In genomic region chr6:91209780-91210179, GRCm38 (mm10) we compare ENCODE assay signal across 9 mouse cellular contexts. TPM values are rescaled to one million over a fixed set of nuclear protein-coding genes. Genes with fewer than 3 reads are reported as not detected.
DNase-seq lines count a peak whose midpoint lies in the region; ATAC-seq and TF ChIP-seq lines count a peak whose summit lies in the region.
"Had no signal": no experiment of that assay in that cellular context is flagged by ENCODE, and none has a peak within 500 bp of the region (broad histone marks: within the 10 kb centered on the region; RNA-seq: fewer than 3 reads in every experiment).

No protein-coding gene starts in this region.

- intact Hi-C loops in left cerebral cortex, postnatal 14 days (cut with DNase I), result no loop called here

- H3K4me3 ChIP-seq in forebrain, embryonic 11.5 days (ENCODE audit: low read depth, low read length), result no peak overlapping the region
- H3K4me3 ChIP-seq in forebrain, embryonic 16.5 days (replicated peaks; ENCODE audit: low read length), result no peak overlapping the region
- H3K4me3 ChIP-seq in intestine, embryonic 15.5 days (replicated peaks), result no peak overlapping the region
- no peak overlapping the region for H3K4me3 ChIP-seq in intestine, embryonic 16.5 days (ENCODE audit: low read length)
- H3K4me3 ChIP-seq in stomach, embryonic 14.5 days (ENCODE audit: low read depth, low read length), result no peak overlapping the region
- H3K4me3 ChIP-seq in stomach, postnatal 0 days (ENCODE audit: low read depth, low read length), result no peak overlapping the region
- no peak overlapping the region for H3K4me3 ChIP-seq in neural tube, embryonic 15.5 days (replicated peaks)

- H3K27ac ChIP-seq in forebrain, embryonic 11.5 days (ENCODE audit: low read depth, low read length), result 0 out of 2 replicates have a peak overlapping the region, but pooled peaks have one; percentile 25
- H3K27ac ChIP-seq in forebrain, embryonic 16.5 days (ENCODE audit: low read length), result no peak overlapping the region
- no peak overlapping the region for H3K27ac ChIP-seq in intestine, embryonic 15.5 days
- no peak overlapping the region for H3K27ac ChIP-seq in intestine, embryonic 16.5 days (ENCODE audit: low read length)
- H3K27ac ChIP-seq in stomach, embryonic 14.5 days (ENCODE audit: low read length), result peak overlapping the region; percentile 39; the same call in 1 of the 2 replicates
- H3K27ac ChIP-seq in stomach, postnatal 0 days (replicated peaks), result no peak overlapping the region
- peak overlapping the region; percentile 18; the same call in 1 of the 2 replicates for H3K27ac ChIP-seq in neural tube, embryonic 15.5 days (replicated peaks)

- H3K9ac ChIP-seq in forebrain, embryonic 11.5 days (ENCODE audit: low read length), result no peak overlapping the region
- H3K9ac ChIP-seq in forebrain, embryonic 16.5 days (replicated peaks; ENCODE audit: low read depth, low read length), result no peak overlapping the region
- H3K9ac ChIP-seq in intestine, embryonic 15.5 days, result no peak overlapping the region
- H3K9ac ChIP-seq in intestine, embryonic 16.5 days (ENCODE audit: low read depth, low read length), result no peak overlapping the region
- H3K9ac ChIP-seq in stomach, embryonic 14.5 days (replicated peaks; ENCODE audit: low read depth, low read length), result no peak overlapping the region
- no peak overlapping the region for H3K9ac ChIP-seq in stomach, postnatal 0 days (ENCODE audit: low read length)
- H3K9ac ChIP-seq in neural tube, embryonic 15.5 days (replicated peaks), result no peak overlapping the region

- TF ChIP-seq CTCF in stomach, postnatal 0 days (IDR thresholded peaks at IDR 0.05; ENCODE audit: low read depth), result no peak

- H3K4me2 ChIP-seq in forebrain, embryonic 11.5 days (ENCODE audit: low read depth, low read length, severe bottlenecking), result no peak overlapping the region
- H3K4me2 ChIP-seq in forebrain, embryonic 16.5 days (ENCODE audit: low read length), result no peak overlapping the region
- no peak overlapping the region for H3K4me2 ChIP-seq in intestine, embryonic 15.5 days (replicated peaks)
- H3K4me2 ChIP-seq in intestine, embryonic 16.5 days (ENCODE audit: low read depth, low read length), result no peak overlapping the region
- H3K4me2 ChIP-seq in stomach, embryonic 14.5 days (replicated peaks; ENCODE audit: low read depth, low read length), result no peak overlapping the region
- no peak overlapping the region for H3K4me2 ChIP-seq in stomach, postnatal 0 days (replicated peaks; ENCODE audit: low read depth)
- H3K4me2 ChIP-seq in neural tube, embryonic 15.5 days, result no peak overlapping the region

- TF ChIP-seq EP300 in stomach, postnatal 0 days (optimal IDR thresholded peaks at IDR 0.05), result no peak

- H3K9me3 ChIP-seq in forebrain, embryonic 11.5 days (ENCODE audit: control insufficient read depth, low read length), result no peaks in the 10 kb centered on the region
- H3K9me3 ChIP-seq in forebrain, embryonic 16.5 days (ENCODE audit: control insufficient read depth, low read length), result no peaks in the 10 kb centered on the region
- H3K9me3 ChIP-seq in intestine, embryonic 15.5 days, result no peaks in the 10 kb centered on the region
- no peaks in the 10 kb centered on the region for H3K9me3 ChIP-seq in intestine, embryonic 16.5 days (ENCODE audit: control insufficient read depth, low read length)
- no peaks in the 10 kb centered on the region for H3K9me3 ChIP-seq in stomach, embryonic 14.5 days (ENCODE audit: control insufficient read depth, low read depth, low read length)
- no peaks in the 10 kb centered on the region for H3K9me3 ChIP-seq in stomach, postnatal 0 days (ENCODE audit: control insufficient read depth, low read length)
- H3K9me3 ChIP-seq in neural tube, embryonic 15.5 days (replicated peaks), result no peaks in the 10 kb centered on the region

- H3K27me3 ChIP-seq in forebrain, embryonic 11.5 days (ENCODE audit: control insufficient read depth, insufficient read depth, low read length), result no peaks in the 10 kb centered on the region; the same call in 1 of the 2 replicates
- H3K27me3 ChIP-seq in forebrain, embryonic 16.5 days (replicated peaks; ENCODE audit: control insufficient read depth, insufficient read depth, low read length), result no peaks in the 10 kb centered on the region
- H3K27me3 ChIP-seq in intestine, embryonic 15.5 days (replicated peaks), result peaks cover 19% of the 10 kb centered on the region
- H3K27me3 ChIP-seq in intestine, embryonic 16.5 days (replicated peaks; ENCODE audit: control insufficient read depth, insufficient read depth, low read length), result peaks cover 6% of the 10 kb centered on the region
- H3K27me3 ChIP-seq in stomach, embryonic 14.5 days (ENCODE audit: control insufficient read depth, insufficient read depth, low read length), result no peaks in the 10 kb centered on the region
- no peaks in the 10 kb centered on the region for H3K27me3 ChIP-seq in stomach, postnatal 0 days (ENCODE audit: control insufficient read depth, insufficient read depth, low read length)
- H3K27me3 ChIP-seq in neural tube, embryonic 15.5 days (replicated peaks), result peaks cover 10% of the 10 kb centered on the region

- no peaks in the 10 kb centered on the region for H3K36me3 ChIP-seq in forebrain, embryonic 11.5 days (ENCODE audit: control insufficient read depth, insufficient read depth, low read length)
- no peaks in the 10 kb centered on the region for H3K36me3 ChIP-seq in forebrain, embryonic 16.5 days (ENCODE audit: control insufficient read depth, insufficient read depth)
- H3K36me3 ChIP-seq in intestine, embryonic 15.5 days, result no peaks in the 10 kb centered on the region
- no peaks in the 10 kb centered on the region for H3K36me3 ChIP-seq in intestine, embryonic 16.5 days (ENCODE audit: control insufficient read depth, insufficient read depth, low read length)
- H3K36me3 ChIP-seq in stomach, embryonic 14.5 days (ENCODE audit: control insufficient read depth, insufficient read depth, low read length), result no peaks in the 10 kb centered on the region
- no peaks in the 10 kb centered on the region for H3K36me3 ChIP-seq in stomach, postnatal 0 days (ENCODE audit: control insufficient read depth, insufficient read depth, low read length)
- no peaks in the 10 kb centered on the region for H3K36me3 ChIP-seq in neural tube, embryonic 15.5 days

- no peak for ATAC-seq in forebrain, embryonic 11.5 days (replicated peaks; ENCODE audit: low FRiP score)
- ATAC-seq in forebrain, embryonic 16.5 days, result no peak
- ATAC-seq in intestine, embryonic 15.5 days, result 0 out of 2 replicates have a peak, but pooled peaks have one; percentile 11
- ATAC-seq in intestine, embryonic 16.5 days, result no peak
- ATAC-seq in stomach, embryonic 14.5 days (ENCODE audit: insufficient number of reproducible peaks, insufficient read depth, low FRiP score, low read depth), result no peak
- no peak for ATAC-seq in stomach, postnatal 0 days (ENCODE audit: low FRiP score, low TSS enrichment)
- ATAC-seq in neural tube, embryonic 15.5 days (ENCODE audit: low FRiP score), result no peak

- WGBS in forebrain, embryonic 11.5 days, result 10% methylated on average over 2 of the region's 2 CpGs
- WGBS in forebrain, embryonic 16.5 days, result 9% methylated on average over 2 of the region's 2 CpGs
- WGBS in intestine, embryonic 15.5 days, result 14% methylated on average over 2 of the region's 2 CpGs
- 8% methylated on average over 2 of the region's 2 CpGs for WGBS in intestine, embryonic 16.5 days
- WGBS in stomach, embryonic 14.5 days, result 20% methylated on average over 2 of the region's 2 CpGs
- WGBS in stomach, postnatal 0 days, result 30% methylated on average over 2 of the region's 2 CpGs
- WGBS in neural tube, embryonic 15.5 days, result 11% methylated on average over 2 of the region's 2 CpGs

- DNase-seq in forebrain, embryonic 11.5 days (ENCODE audit: low spot score), result no peak
- DNase-seq in stomach, postnatal 0 days (ENCODE audit: low spot score), result no peak
- DNase-seq in left cerebral cortex, postnatal 14 days (ENCODE audit: low spot score in 2 of 2), result no peak
- DNase-seq: gastrocnemius, postnatal 25 days had no signal

- H3K4me1 ChIP-seq in forebrain, embryonic 11.5 days (replicated peaks; ENCODE audit: control insufficient read depth, insufficient read depth, low read length), result peaks cover 3% of the 10 kb centered on the region; the same call in 1 of the 2 replicates
- H3K4me1 ChIP-seq in forebrain, embryonic 16.5 days (replicated peaks; ENCODE audit: control insufficient read depth, insufficient read depth, low read length), result peaks cover 11% of the 10 kb centered on the region
- H3K4me1 ChIP-seq in intestine, embryonic 15.5 days (replicated peaks), result peaks cover 10% of the 10 kb centered on the region
- peaks cover 3% of the 10 kb centered on the region; the same call in 1 of the 2 replicates for H3K4me1 ChIP-seq in intestine, embryonic 16.5 days (ENCODE audit: control insufficient read depth, insufficient read depth, low read length)
- H3K4me1 ChIP-seq in stomach, embryonic 14.5 days (ENCODE audit: control insufficient read depth, insufficient read depth, low read length), result peaks cover 16% of the 10 kb centered on the region; the same call in 1 of the 2 replicates
- peaks cover 4% of the 10 kb centered on the region; the same call in 1 of the 2 replicates for H3K4me1 ChIP-seq in stomach, postnatal 0 days (replicated peaks; ENCODE audit: control insufficient read depth, insufficient read depth)
- peaks cover 23% of the 10 kb centered on the region for H3K4me1 ChIP-seq in neural tube, embryonic 15.5 days

RNA-seq across cellular contexts. Expression of gene Fbln2, which starts 2.5 kb away (rescaled TPM):
- 38.9 and 42.4 TPM in 2 replicates for polyA plus RNA-seq in forebrain, embryonic 11.5 days (2014; fragmentation: Nextera tagmentation; extraction: Ambion mirVana)
- 17.6 and 20.3 TPM in 2 replicates for polyA plus RNA-seq in forebrain, embryonic 16.5 days (2015; fragmentation: Nextera tagmentation; extraction: Ambion mirVana)
- polyA plus RNA-seq in intestine, embryonic 15.5 days (2015; fragmentation: Nextera tagmentation; extraction: Ambion mirVana), result 51.8 and 56.9 TPM in 2 replicates
- 43.6 and 51.0 TPM in 2 replicates for polyA plus RNA-seq in intestine, embryonic 16.5 days (2015; fragmentation: Nextera tagmentation; extraction: Ambion mirVana)
- polyA plus RNA-seq in stomach, embryonic 14.5 days (2014; fragmentation: Nextera tagmentation; extraction: Ambion mirVana), result 35.5 and 41.9 TPM in 2 replicates
- 29.5 and 32.1 TPM in 2 replicates for polyA plus RNA-seq in stomach, postnatal 0 days (2015; fragmentation: Nextera tagmentation; extraction: Ambion mirVana)
- 33.7 and 47.7 TPM in 2 replicates for polyA plus RNA-seq in neural tube, embryonic 15.5 days (2015; fragmentation: Nextera tagmentation; extraction: Ambion mirVana)
- 1 to 10 TPM; 9.6 to 9.9 TPM for total RNA-seq in left cerebral cortex, postnatal 14 days (2021)

RNA-seq across cellular contexts. Expression of gene Hdac11, which starts 53.3 kb away (rescaled TPM):
- 12.5 and 14.5 TPM in 2 replicates for polyA plus RNA-seq in forebrain, embryonic 11.5 days (2014; fragmentation: Nextera tagmentation; extraction: Ambion mirVana)
- 21.0 and 30.7 TPM in 2 replicates for polyA plus RNA-seq in forebrain, embryonic 16.5 days (2015; fragmentation: Nextera tagmentation; extraction: Ambion mirVana)
- 8.7 and 10.4 TPM in 2 replicates for polyA plus RNA-seq in intestine, embryonic 15.5 days (2015; fragmentation: Nextera tagmentation; extraction: Ambion mirVana)
- 7.7 and 9.0 TPM in 2 replicates for polyA plus RNA-seq in intestine, embryonic 16.5 days (2015; fragmentation: Nextera tagmentation; extraction: Ambion mirVana)
- 9.5 and 10.2 TPM in 2 replicates for polyA plus RNA-seq in stomach, embryonic 14.5 days (2014; fragmentation: Nextera tagmentation; extraction: Ambion mirVana)
- polyA plus RNA-seq in stomach, postnatal 0 days (2015; fragmentation: Nextera tagmentation; extraction: Ambion mirVana), result 6.5 and 7.1 TPM in 2 replicates
- polyA plus RNA-seq in neural tube, embryonic 15.5 days (2015; fragmentation: Nextera tagmentation; extraction: Ambion mirVana), result 41.7 and 51.5 TPM in 2 replicates
- total RNA-seq in left cerebral cortex, postnatal 14 days (2021), result 100 to 1,000 TPM; 130 to 142 TPM

Comparison
In these comparisons a context has a peak if more than half of its experiments do, and no peak if none do; other contexts are left out.
1. H3K27ac ChIP-seq: peak in forebrain, embryonic 11.5 days (single experiment), stomach, embryonic 14.5 days (single experiment) and neural tube, embryonic 15.5 days (single experiment); none in forebrain, embryonic 16.5 days (single experiment), intestine, embryonic 15.5 days (single experiment), intestine, embryonic 16.5 days (single experiment) and stomach, postnatal 0 days (single experiment).